Mouse (Mus musculus) midbrain, embryonic 16.5 days (tissue): ENCODE data around the gene Fbxo46. TPM values are rescaled to one million over a fixed set of nuclear protein-coding genes. Genes with fewer than 3 reads are reported as not detected.

Source experiments
- ATAC-seq: fragments of 200-750 bp; cut with Nextera tagmentation; 2 replicates; pipeline ENCODE4 v1.8.0; 2017; ENCODE audit warnings: moderate TSS enrichment
- H3K27ac ChIP-seq: fragments of 300-500 bp; sonication (generic); 2 replicates; pipeline ENCODE4 v1.5.1; 2014; ENCODE audit warnings: mild to moderate bottlenecking, low read length, mixed read lengths
- H3K27me3 ChIP-seq: fragments of 300-500 bp; sonication (generic); 2 replicates; pipeline ENCODE4 v1.6.1; 2014; ENCODE audit warnings: low read depth, low read length, mixed read lengths; ENCODE audit not compliant: control insufficient read depth, insufficient read depth
- H3K36me3 ChIP-seq: fragments of 300-500 bp; sonication (generic); 2 replicates; pipeline ENCODE4 v1.6.1; 2014; ENCODE audit warnings: mild to moderate bottlenecking, low read length, moderate library complexity, mixed read lengths; ENCODE audit not compliant: control insufficient read depth, insufficient read depth
- H3K4me1 ChIP-seq: fragments of 300-500 bp; sonication (generic); 2 replicates; pipeline ENCODE4 v1.6.1; 2014; ENCODE audit warnings: mild to moderate bottlenecking, low read length, mixed read lengths; ENCODE audit not compliant: control insufficient read depth, insufficient read depth
- H3K4me2 ChIP-seq: fragments of 300-500 bp; sonication (generic); 2 replicates; pipeline ENCODE4 v1.6.1; 2014; ENCODE audit warnings: mild to moderate bottlenecking, low read length, mixed read lengths
- H3K4me3 ChIP-seq: fragments of 300-500 bp; sonication (generic); 2 replicates; pipeline ENCODE4 v1.5.1; 2014; ENCODE audit warnings: low read depth, mild to moderate bottlenecking, low read length, moderate library complexity, mixed read lengths
- H3K9ac ChIP-seq: fragments of 300-500 bp; sonication (generic); 2 replicates; pipeline ENCODE4 v1.6.1; 2014; ENCODE audit warnings: low read depth, low read length, mixed read lengths
- H3K9me3 ChIP-seq: fragments of 300-500 bp; sonication (generic); replicated peaks from 2 replicates; pipeline ENCODE4 v1.6.1; 2014; ENCODE audit warnings: mild to moderate bottlenecking, low read length, mixed read lengths; ENCODE audit not compliant: control insufficient read depth, poor library complexity, severe bottlenecking
- WGBS: fragments of 180-500 bp; shearing (Covaris S2); extraction: QIAGEN DNeasy Blood & Tissue Kit; methylation state at CpG from one replicate; pipeline ENCODE4 v1.1.7; 2014; 5-methylcytosine and 5-hydroxymethylcytosine counted together
- polyA plus RNA-seq: library from polyadenylated mRNA; unstranded; fragments of >200 nt; fragmentation: Nextera tagmentation; extraction: Ambion mirVana; gene quantifications from 2 replicates; pipeline ENCODE4 v1.2.1, GENCODE M21; 2015

Fbxo46 gene
- polyA plus RNA-seq, 1 experiment from 2014 or later: 18.2 TPM

DNA sequence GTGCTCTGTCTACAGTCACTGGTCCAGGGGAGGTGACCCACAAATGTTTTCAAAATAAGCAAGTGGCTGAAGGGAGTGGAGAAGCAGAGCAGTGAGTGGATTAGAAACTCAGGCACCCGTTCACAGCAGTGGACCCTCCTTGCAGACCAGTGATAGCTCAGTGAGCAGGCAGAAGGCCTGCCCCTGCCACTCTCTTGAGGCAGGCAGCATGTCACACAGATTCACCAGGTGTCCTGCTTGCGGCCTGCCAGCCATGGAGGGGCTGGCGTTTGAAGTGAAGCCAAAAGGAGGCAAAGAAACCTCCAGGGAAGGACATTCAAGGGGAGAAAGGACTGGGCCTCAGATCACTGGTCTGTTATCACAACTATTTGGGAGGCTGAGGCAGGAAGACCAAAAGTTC, 40.9 kb upstream of the Fbxo46 start:
- no peak for ATAC-seq
- no peaks in the 10 kb centered on the region for H3K9me3 ChIP-seq
- H3K4me2 ChIP-seq: no peak overlapping the region
- peaks cover 34% of the 10 kb centered on the region for H3K36me3 ChIP-seq
- 80% methylated on average over 3 of the region's 3 CpGs for WGBS
- H3K27ac ChIP-seq: no peak overlapping the region
- peaks cover 22% of the 10 kb centered on the region for H3K4me1 ChIP-seq
- H3K9ac ChIP-seq: no peak overlapping the region
- H3K4me3 ChIP-seq: no peak overlapping the region
- H3K27me3 ChIP-seq: no peaks in the 10 kb centered on the region

DNA sequence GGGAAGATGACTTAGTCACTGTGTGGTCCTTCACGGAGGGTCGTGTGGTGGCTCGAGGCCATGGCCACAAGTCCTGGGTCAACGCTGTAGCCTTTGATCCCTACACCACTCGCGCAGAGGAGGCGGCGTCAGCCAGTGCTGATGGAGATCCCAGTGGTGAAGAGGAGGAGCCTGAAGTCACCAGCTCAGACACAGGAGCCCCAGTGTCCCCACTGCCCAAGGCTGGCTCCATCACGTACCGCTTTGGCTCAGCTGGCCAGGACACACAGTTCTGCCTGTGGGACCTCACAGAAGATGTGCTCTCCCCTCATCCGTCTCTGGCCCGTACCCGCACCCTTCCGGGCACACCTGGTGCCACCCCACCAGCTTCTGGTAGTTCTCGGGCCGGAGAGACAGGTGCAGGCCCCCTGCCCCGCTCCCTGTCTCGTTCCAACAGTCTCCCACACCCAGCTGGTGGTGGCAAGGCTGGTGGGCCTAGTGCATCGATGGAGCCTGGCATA, 39.2 kb upstream of the Fbxo46 start:
- Histone ChIP-seq H3K4me1 (peaks cover 17% of the 10 kb centered on the region), H3K36me3 (peaks cover 34% of the 10 kb centered on the region), H3K4me2 (no peak overlapping the region), H3K9ac (no peak overlapping the region), H3K27ac (no peak overlapping the region), H3K9me3 (no peaks in the 10 kb centered on the region), H3K4me3 (no peak overlapping the region), H3K27me3 (no peaks in the 10 kb centered on the region)
- ATAC-seq: no peak
- 90% methylated on average over 19 of the region's 19 CpGs for WGBS

DNA sequence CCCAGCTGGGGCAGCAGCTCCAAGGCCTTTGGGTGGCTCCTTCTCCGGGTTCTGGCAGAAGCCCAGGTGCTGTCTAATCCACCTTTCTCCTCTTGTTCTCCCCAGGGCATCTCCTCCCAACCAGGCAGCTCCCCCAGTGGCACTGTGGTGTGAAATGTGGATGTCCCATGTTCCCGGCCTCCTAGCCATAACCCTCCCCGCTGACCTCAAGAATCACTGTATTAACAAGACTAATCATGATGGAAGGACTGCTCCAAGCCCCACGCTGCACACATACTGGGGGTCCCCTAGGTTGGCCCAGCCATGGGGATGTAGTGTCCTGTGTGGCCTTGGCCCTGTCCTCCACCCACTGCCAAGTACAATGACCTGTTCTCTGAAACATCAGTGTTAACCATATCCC, 37.5 kb upstream of the Fbxo46 start:
- H3K9ac ChIP-seq: no peak overlapping the region
- peaks cover 10% of the 10 kb centered on the region for H3K4me1 ChIP-seq
- H3K27me3 ChIP-seq: no peaks in the 10 kb centered on the region
- peaks cover 34% of the 10 kb centered on the region for H3K36me3 ChIP-seq
- no peak overlapping the region for H3K27ac ChIP-seq
- WGBS: 85% methylated on average over 4 of the region's 4 CpGs
- H3K9me3 ChIP-seq: no peaks in the 10 kb centered on the region
- no peak overlapping the region for H3K4me3 ChIP-seq
- no peak overlapping the region for H3K4me2 ChIP-seq
- ATAC-seq: no peak

DNA sequence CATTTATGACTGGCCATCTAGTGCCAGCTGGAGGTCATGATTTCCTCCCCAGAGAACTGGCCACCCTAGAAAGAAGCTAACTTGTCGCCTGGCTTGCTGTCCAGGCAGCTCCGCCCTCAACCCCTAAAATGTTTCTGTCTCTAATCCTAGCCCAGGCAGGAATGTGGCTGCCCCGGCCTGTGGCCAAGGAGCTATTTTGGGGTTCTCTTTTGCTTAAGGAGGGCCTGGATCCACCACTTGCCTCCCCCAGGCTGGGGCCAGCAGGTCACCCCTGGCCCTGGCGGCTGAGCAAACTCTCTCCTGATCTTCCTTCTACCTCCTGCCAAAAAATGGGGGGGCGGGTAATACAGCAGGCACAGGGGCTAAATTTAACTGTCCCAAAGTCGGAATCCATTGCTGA, 36.6 kb upstream of the Fbxo46 start:
- peaks cover 33% of the 10 kb centered on the region for H3K36me3 ChIP-seq
- H3K4me1 ChIP-seq: peaks cover 1% of the 10 kb centered on the region; the same call in 1 of the 2 replicates
- H3K9ac ChIP-seq: no peak overlapping the region
- no peaks in the 10 kb centered on the region for H3K27me3 ChIP-seq
- no peak for ATAC-seq
- no peak overlapping the region for H3K27ac ChIP-seq
- H3K4me3 ChIP-seq: no peak overlapping the region
- no peak overlapping the region for H3K4me2 ChIP-seq
- no peaks in the 10 kb centered on the region for H3K9me3 ChIP-seq
- 60% methylated on average over 6 of the region's 6 CpGs for WGBS

DNA sequence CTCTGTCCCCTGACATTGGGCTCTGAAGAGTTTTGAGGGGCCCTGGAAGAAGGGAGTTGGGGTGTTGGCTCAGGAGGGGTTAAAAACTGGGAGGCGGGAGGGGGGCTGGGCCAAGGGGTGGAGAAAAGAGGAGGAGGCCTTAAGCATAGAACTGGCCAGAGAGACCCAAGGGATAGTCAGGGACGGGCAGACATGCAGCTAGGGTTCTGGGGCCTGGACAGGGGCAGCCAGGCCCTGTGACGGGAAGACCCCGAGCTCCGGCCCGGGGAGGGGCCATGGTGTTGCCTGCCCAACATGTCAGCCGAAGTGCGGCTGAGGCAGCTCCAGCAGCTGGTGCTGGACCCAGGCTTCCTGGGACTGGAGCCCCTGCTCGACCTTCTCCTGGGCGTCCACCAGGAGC, 36.0 kb upstream of the Fbxo46 start, which contains the start of gene Dmpk:
Gene Dmpk (plus strand): TSS at position 149 of the 400 bp plus-strand sequence.
- Histone ChIP-seq H3K27ac (no peak within 1 kb of the TSS), H3K4me3 (no peak within 1 kb of the TSS), H3K9me3 (no peaks in the 10 kb centered on the region), H3K27me3 (no peaks in the 10 kb centered on the region), H3K9ac (no peak within 1 kb of the TSS), H3K4me2 (no peak within 1 kb of the TSS), H3K4me1 (no peaks in the 10 kb centered on the region), H3K36me3 (peaks cover 28% of the 10 kb centered on the region)
- ATAC-seq: 0 out of 2 replicates have a peak, but pooled peaks have one; percentile 6
- WGBS: 49% methylated on average over 10 of the region's 10 CpGs

DNA sequence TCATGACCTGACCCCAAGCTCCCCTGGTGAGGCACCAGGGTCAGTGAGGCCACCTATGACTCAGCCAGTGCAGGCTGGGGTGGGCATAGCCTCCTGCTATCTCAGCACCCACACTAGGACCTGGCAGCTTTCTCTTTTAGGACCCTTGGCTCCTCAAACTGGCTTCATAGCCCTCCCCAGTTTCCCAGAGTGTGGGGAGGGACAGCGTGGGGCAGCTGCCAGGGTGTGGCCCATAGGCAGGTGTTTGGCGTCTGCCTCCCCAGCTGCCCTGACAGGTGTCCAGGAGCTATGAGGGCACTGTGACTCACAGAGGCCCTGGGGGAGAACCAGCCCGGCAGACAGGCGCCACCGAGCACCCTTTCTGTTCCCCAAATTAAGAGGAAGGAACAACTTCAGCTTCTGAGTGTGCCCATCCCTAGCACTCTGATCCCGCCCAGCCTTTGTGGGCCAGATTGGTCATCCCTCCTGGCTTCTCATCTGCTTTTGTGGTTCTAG, 35.3 kb upstream of the Fbxo46 start:
- no peak overlapping the region for H3K9ac ChIP-seq
- H3K27ac ChIP-seq: no peak overlapping the region
- no peaks in the 10 kb centered on the region for H3K27me3 ChIP-seq
- H3K4me1 ChIP-seq: no peaks in the 10 kb centered on the region
- no peak overlapping the region for H3K4me3 ChIP-seq
- no peaks in the 10 kb centered on the region for H3K9me3 ChIP-seq
- 83% methylated on average over 6 of the region's 6 CpGs for WGBS
- H3K4me2 ChIP-seq: no peak overlapping the region
- H3K36me3 ChIP-seq: peaks cover 28% of the 10 kb centered on the region
- ATAC-seq: no peak

DNA sequence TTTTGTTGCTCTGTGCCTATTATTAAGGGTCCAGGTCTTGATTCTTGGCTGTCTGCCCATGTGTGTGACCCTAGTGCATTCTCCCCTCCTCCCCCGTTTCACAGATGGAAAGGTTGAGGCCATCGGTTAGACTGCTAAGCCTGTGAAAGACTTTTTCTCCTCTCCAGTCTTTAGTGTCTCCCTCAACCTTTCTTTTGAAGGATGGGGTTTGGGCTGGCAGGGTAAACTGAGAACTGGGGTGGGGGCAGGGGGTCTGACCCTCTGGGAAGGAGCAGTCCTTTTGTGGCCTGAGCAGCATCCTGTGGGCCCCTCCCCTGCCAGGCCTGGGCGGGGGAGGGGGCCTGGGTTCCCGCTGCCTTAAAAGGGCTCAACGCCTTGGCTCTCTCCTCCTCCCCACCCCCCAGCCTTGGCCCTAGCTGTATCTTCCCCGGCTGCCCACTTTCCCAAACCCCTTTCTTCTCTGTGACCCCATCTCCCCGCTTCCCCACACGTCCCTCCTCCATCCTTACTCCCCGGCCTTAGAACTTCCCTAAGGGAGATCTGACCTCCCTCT, 34.7 kb upstream of the Fbxo46 start:
- peaks cover 28% of the 10 kb centered on the region for H3K36me3 ChIP-seq
- no peaks in the 10 kb centered on the region for H3K27me3 ChIP-seq
- no peak overlapping the region for H3K4me3 ChIP-seq
- H3K9ac ChIP-seq: no peak overlapping the region
- ATAC-seq: no peak
- H3K4me2 ChIP-seq: no peak overlapping the region
- no peak overlapping the region for H3K27ac ChIP-seq
- H3K9me3 ChIP-seq: no peaks in the 10 kb centered on the region
- H3K4me1 ChIP-seq: no peaks in the 10 kb centered on the region
- WGBS: 24% methylated on average over 9 of the region's 9 CpGs

DNA sequence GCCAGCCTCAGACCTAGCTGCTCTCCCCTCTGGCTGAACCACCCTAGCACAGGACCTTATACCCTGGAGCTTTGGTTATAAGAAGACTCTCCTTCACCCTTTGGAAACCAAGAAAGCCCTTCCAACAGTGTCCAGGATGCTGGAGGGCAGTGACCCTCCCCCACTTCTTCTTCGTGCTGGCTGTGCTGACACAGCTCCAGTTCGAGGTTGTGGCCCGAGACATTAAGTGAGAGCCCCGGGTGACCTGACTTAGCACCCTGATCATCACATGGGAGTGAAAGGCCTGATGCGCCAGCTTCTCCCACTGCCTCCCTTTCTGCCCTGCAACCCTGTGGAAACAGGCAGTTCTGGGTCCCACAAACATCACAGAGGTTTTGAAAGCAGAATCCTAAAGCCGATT, 34.2 kb upstream of the Fbxo46 start:
- Histone ChIP-seq H3K9ac (no peak overlapping the region), H3K27me3 (no peaks in the 10 kb centered on the region), H3K4me2 (no peak overlapping the region), H3K27ac (no peak overlapping the region), H3K4me3 (no peak overlapping the region), H3K4me1 (no peaks in the 10 kb centered on the region), H3K9me3 (no peaks in the 10 kb centered on the region), H3K36me3 (peaks cover 26% of the 10 kb centered on the region)
- WGBS: 14% methylated on average over 6 of the region's 6 CpGs
- no peak for ATAC-seq

DNA sequence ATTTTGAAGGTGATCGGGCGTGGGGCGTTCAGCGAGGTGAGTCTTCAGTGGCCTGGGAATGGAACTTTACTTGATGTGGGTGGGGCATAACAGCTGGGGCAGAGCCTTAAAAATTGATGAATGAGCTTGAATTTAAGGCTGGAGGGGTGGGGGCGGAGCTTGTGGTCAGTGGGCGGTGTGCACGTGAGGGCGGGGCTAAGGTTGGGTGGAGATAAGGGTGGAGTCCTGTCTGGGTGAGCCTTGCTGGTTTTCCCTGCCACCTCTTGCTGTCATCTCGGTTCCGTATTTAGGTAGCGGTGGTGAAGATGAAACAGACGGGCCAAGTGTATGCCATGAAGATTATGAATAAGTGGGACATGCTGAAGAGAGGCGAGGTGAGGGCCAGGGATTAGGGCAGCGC, 33.6 kb upstream of the Fbxo46 start:
- no peak overlapping the region for H3K27ac ChIP-seq
- no peak overlapping the region for H3K4me3 ChIP-seq
- H3K36me3 ChIP-seq: peaks cover 21% of the 10 kb centered on the region
- peaks cover 4% of the 10 kb centered on the region; the same call in 1 of the 2 replicates for H3K27me3 ChIP-seq
- no peak for ATAC-seq
- H3K4me1 ChIP-seq: no peaks in the 10 kb centered on the region
- WGBS: 17% methylated on average over 14 of the region's 14 CpGs
- no peak overlapping the region for H3K4me2 ChIP-seq
- no peaks in the 10 kb centered on the region for H3K9me3 ChIP-seq
- no peak overlapping the region for H3K9ac ChIP-seq
